Mouse (Mus musculus) stomach, embryonic 14.5 days (tissue): ENCODE data around the gene Grm5. TPM values are rescaled to one million over a fixed set of nuclear protein-coding genes. Genes with fewer than 3 reads are reported as not detected.

Source experiments
- ATAC-seq: fragments of 200-750 bp; cut with Nextera tagmentation; 2 replicates; pipeline ENCODE4 v1.8.0; 2017; ENCODE audit warnings: low read depth, moderate TSS enrichment; ENCODE audit not compliant: insufficient number of reproducible peaks, insufficient read depth, low FRiP score
- H3K27ac ChIP-seq: fragments of 300-500 bp; sonication (generic); 2 replicates; pipeline ENCODE4 v1.5.1; 2014; ENCODE audit warnings: mild to moderate bottlenecking, low read length, moderate library complexity, mixed read lengths
- H3K27me3 ChIP-seq: fragments of 300-500 bp; sonication (generic); 2 replicates; pipeline ENCODE4 v1.6.1; 2014; ENCODE audit warnings: low read length, control low read depth, mixed read lengths; ENCODE audit not compliant: control insufficient read depth, insufficient read depth
- H3K36me3 ChIP-seq: fragments of 300-500 bp; sonication (generic); 2 replicates; pipeline ENCODE4 v1.6.1; 2014; ENCODE audit warnings: mild to moderate bottlenecking, control low read depth, low read length, moderate library complexity, mixed read lengths; ENCODE audit not compliant: control insufficient read depth, insufficient read depth
- H3K4me1 ChIP-seq: fragments of 300-500 bp; sonication (generic); 2 replicates; pipeline ENCODE4 v1.6.1; 2014; ENCODE audit warnings: low read length, control low read depth, mixed read lengths; ENCODE audit not compliant: control insufficient read depth, insufficient read depth
- H3K4me2 ChIP-seq: fragments of 300-500 bp; sonication (generic); replicated peaks from 2 replicates; pipeline ENCODE4 v1.6.1; 2014; ENCODE audit warnings: low read depth, low read length, control low read depth
- H3K4me3 ChIP-seq: fragments of 300-500 bp; sonication (generic); 2 replicates; pipeline ENCODE4 v1.5.1; 2014; ENCODE audit warnings: low read depth, low read length, control low read depth
- H3K9ac ChIP-seq: fragments of 300-500 bp; sonication (generic); replicated peaks from 2 replicates; pipeline ENCODE4 v1.6.1; 2014; ENCODE audit warnings: low read depth, mild to moderate bottlenecking, control low read depth, low read length, moderate library complexity, mixed read lengths
- H3K9me3 ChIP-seq: fragments of 300-500 bp; sonication (generic); 2 replicates; pipeline ENCODE4 v1.6.1; 2016; ENCODE audit warnings: low read depth, low read length, control low read depth; ENCODE audit not compliant: control insufficient read depth
- WGBS: fragments of 180-500 bp; shearing (Covaris S2); extraction: QIAGEN DNeasy Blood & Tissue Kit; methylation state at CpG from one replicate; pipeline ENCODE4 v1.1.7; 2014; 5-methylcytosine and 5-hydroxymethylcytosine counted together
- polyA plus RNA-seq: library from polyadenylated mRNA; unstranded; fragments of >200 nt; fragmentation: Nextera tagmentation; extraction: Ambion mirVana; gene quantifications from 2 replicates; pipeline ENCODE4 v1.2.1, GENCODE M21; 2014

The Grm5 gene
- polyA plus RNA-seq, 1 experiment from 2014 or later, result not detected

DNA sequence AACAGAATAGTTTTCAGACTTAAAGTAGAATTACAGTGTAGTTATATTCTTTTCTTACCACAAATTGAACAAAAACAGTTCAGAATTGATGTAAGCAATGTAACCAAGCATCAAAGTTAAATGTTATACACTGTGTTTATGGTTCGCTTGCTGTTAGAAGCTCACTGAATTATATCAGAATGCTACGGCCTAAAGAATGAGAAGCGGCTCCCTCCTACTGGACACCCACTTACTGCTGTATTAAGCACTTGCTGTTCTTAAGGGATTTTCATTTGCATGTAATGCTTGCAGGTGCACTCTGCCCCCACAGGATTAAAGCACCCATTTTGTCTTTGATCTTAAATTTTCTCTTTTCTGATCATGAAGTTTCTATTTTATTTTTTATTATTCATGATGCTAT lies 66.6 kb downstream of the Grm5 start:
- Histone ChIP-seq H3K9me3 (no peaks in the 10 kb centered on the region), H3K27me3 (no peaks in the 10 kb centered on the region), H3K9ac (no peak overlapping the region), H3K27ac (no peak overlapping the region), H3K36me3 (no peaks in the 10 kb centered on the region), H3K4me3 (no peak overlapping the region), H3K4me1 (no peaks in the 10 kb centered on the region), H3K4me2 (no peak overlapping the region)
- 84% methylated on average over 3 of the region's 3 CpGs for WGBS
- ATAC-seq, result no peak

- WGBS, result 42% methylated on average over 3 of the region's 3 CpGs
- Histone ChIP-seq H3K4me1 (no peaks in the 10 kb centered on the region), H3K4me2 (no peak overlapping the region), H3K9me3 (no peaks in the 10 kb centered on the region), H3K9ac (no peak overlapping the region), H3K27ac (no peak overlapping the region), H3K27me3 (no peaks in the 10 kb centered on the region), H3K4me3 (no peak overlapping the region), H3K36me3 (no peaks in the 10 kb centered on the region)
- ATAC-seq, result no peak
Measured at GRCm38 (mm10) chr7:87661794-87662193, 77.8 kb downstream of the Grm5 start.

GRCm38 (mm10) chr7:87664041-87664440 lies 80.1 kb downstream of the Grm5 start:
- Histone ChIP-seq H3K27ac (no peak overlapping the region), H3K4me1 (no peaks in the 10 kb centered on the region), H3K9me3 (no peaks in the 10 kb centered on the region), H3K27me3 (no peaks in the 10 kb centered on the region), H3K4me2 (no peak overlapping the region), H3K4me3 (no peak overlapping the region), H3K36me3 (no peaks in the 10 kb centered on the region), H3K9ac (no peak overlapping the region)
- no peak for ATAC-seq
- 75% methylated on average over 2 of the region's 2 CpGs for WGBS

DNA sequence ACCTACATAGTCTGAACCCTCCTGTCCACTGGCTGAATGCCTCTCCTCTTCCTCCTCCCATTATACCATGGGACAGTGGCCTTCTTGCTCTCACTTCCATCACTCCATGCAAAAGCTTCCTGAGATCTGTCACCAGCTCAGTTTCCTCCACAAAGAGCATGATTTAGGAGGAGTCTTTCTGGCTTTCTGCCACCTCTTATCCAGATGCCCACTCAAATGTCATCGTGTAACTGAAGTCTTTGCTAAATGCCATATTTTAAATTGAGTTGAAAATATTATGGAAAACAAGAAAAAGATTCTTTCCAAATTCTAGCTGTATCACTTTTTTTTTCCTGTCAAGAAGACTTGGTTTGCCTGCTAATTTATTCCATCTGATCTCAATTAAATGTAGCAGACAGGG lies 132.4 kb downstream of the Grm5 start:
- no peaks in the 10 kb centered on the region for H3K4me1 ChIP-seq
- no peak for ATAC-seq
- WGBS, result 49% methylated on average over 1 of the region's 1 CpGs
- H3K9ac ChIP-seq, result no peak overlapping the region
- H3K27ac ChIP-seq, result no peak overlapping the region
- H3K4me3 ChIP-seq, result no peak overlapping the region
- H3K36me3 ChIP-seq, result no peaks in the 10 kb centered on the region
- H3K9me3 ChIP-seq, result no peaks in the 10 kb centered on the region
- no peak overlapping the region for H3K4me2 ChIP-seq
- H3K27me3 ChIP-seq, result no peaks in the 10 kb centered on the region

GRCm38 (mm10) chr7:87718631-87719030 lies 134.7 kb downstream of the Grm5 start:
- Histone ChIP-seq H3K4me1 (no peaks in the 10 kb centered on the region), H3K4me2 (no peak overlapping the region), H3K9ac (no peak overlapping the region), H3K4me3 (no peak overlapping the region), H3K9me3 (no peaks in the 10 kb centered on the region), H3K27ac (no peak overlapping the region), H3K36me3 (no peaks in the 10 kb centered on the region), H3K27me3 (no peaks in the 10 kb centered on the region)
- 56% methylated on average over 1 of the region's 1 CpGs for WGBS
- ATAC-seq, result no peak

- H3K36me3 ChIP-seq, result no peaks in the 10 kb centered on the region
- no peak for ATAC-seq
- H3K9me3 ChIP-seq, result no peaks in the 10 kb centered on the region
- H3K4me1 ChIP-seq, result no peaks in the 10 kb centered on the region
- H3K27me3 ChIP-seq, result no peaks in the 10 kb centered on the region
- H3K4me3 ChIP-seq, result no peak overlapping the region
- H3K4me2 ChIP-seq, result no peak overlapping the region
- H3K27ac ChIP-seq, result no peak overlapping the region
- no peak overlapping the region for H3K9ac ChIP-seq
Measured at GRCm38 (mm10) chr7:87734511-87734910, 150.5 kb downstream of the Grm5 start.

- 75% methylated on average over 2 of the region's 2 CpGs for WGBS
- Histone ChIP-seq H3K36me3 (no peaks in the 10 kb centered on the region), H3K9me3 (no peaks in the 10 kb centered on the region), H3K27ac (no peak overlapping the region), H3K27me3 (no peaks in the 10 kb centered on the region), H3K4me3 (no peak overlapping the region), H3K9ac (no peak overlapping the region), H3K4me1 (no peaks in the 10 kb centered on the region), H3K4me2 (no peak overlapping the region)
- no peak for ATAC-seq
Measured at GRCm38 (mm10) chr7:87761945-87762344, 178.0 kb downstream of the Grm5 start.

DNA sequence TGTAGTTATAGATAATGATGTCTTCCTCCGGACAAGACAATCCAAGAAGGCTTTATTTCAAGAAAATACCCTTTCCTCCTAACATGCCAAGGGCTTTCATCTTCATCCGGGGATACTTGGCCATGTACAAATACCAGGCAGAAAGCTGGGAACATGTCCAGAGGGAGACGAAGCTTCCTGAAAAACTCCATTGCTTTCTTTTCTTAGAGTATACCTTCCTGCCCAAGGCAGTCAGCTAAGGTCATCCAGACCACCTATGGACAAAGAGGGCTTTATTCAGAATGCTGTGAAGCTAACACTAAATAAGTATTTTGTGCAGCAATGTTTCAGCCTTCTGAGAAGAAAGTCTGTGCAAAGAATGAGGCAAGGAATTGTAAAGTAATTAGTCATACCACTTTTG lies 178.4 kb downstream of the Grm5 start:
- Histone ChIP-seq H3K4me3 (no peak overlapping the region), H3K36me3 (no peaks in the 10 kb centered on the region), H3K27me3 (no peaks in the 10 kb centered on the region), H3K27ac (no peak overlapping the region), H3K9ac (no peak overlapping the region), H3K9me3 (no peaks in the 10 kb centered on the region), H3K4me2 (no peak overlapping the region), H3K4me1 (no peaks in the 10 kb centered on the region)
- ATAC-seq, result no peak
- 59% methylated on average over 3 of the region's 3 CpGs for WGBS

- WGBS, result 73% methylated on average over 1 of the region's 1 CpGs
- ATAC-seq, result no peak
- no peaks in the 10 kb centered on the region for H3K4me1 ChIP-seq
- no peaks in the 10 kb centered on the region for H3K27me3 ChIP-seq
- H3K27ac ChIP-seq, result no peak overlapping the region
- H3K36me3 ChIP-seq, result no peaks in the 10 kb centered on the region
- H3K4me3 ChIP-seq, result no peak overlapping the region
- H3K9me3 ChIP-seq, result no peaks in the 10 kb centered on the region
- H3K4me2 ChIP-seq, result no peak overlapping the region
- H3K9ac ChIP-seq, result no peak overlapping the region
Measured at GRCm38 (mm10) chr7:87787560-87787959, 203.6 kb downstream of the Grm5 start.
